Comparison of ENCODE assay signal across 8 mouse cellular contexts in the genomic region with DNA sequence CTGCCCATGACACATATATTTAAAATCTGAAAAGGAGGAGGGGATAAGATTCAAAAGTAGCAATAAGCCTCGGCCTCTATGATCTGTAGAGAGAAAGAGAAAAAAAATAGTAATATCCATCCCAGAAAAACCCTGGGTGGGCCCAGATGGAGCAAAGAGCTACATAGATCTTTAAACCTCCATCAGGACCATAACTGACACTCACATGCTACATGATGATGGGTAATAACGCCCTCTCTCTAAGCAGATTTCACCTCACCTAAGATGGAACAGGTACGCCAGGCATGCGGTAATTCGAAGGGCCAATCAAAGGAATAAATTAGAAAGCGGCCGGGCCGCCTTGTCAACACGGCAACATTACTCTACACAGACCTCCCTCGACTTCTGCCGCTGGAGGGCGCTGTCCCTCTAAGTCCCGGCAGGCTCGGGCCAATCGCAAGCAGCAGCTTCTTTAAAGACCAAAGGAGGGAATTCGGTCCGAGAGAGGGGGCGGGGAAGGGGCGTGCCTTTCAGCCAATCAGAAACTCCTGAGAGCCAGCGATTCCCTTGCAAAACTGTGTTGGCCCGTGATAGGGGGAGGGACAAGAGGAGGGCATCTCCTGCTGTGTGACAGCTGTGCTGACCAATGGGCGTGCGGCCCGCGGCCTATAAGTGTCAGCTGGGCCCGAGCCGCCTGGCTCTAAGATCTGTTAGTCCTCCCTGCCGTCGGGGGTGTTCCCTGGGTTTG. TPM values are rescaled to one million over a fixed set of nuclear protein-coding genes. Genes with fewer than 3 reads are reported as not detected.
DNase-seq lines count a peak whose midpoint lies in the region; ATAC-seq and TF ChIP-seq lines count a peak whose summit lies in the region.

A gene (plus strand): TSS at position 675 of the 727 bp plus-strand sequence.

- H3K4me2 ChIP-seq in embryonic facial prominence, embryonic 13.5 days, result peak within 1 kb of the TSS; percentile 70
- H3K4me2 ChIP-seq in limb, embryonic 13.5 days (replicated peaks), result peak within 1 kb of the TSS; percentile 67
- peak within 1 kb of the TSS; percentile 50 for H3K4me2 ChIP-seq in midbrain, postnatal 0 days (ENCODE audit: low read depth, low read length, poor library complexity, severe bottlenecking)

- TF ChIP-seq POLR2A in heart, adult 2 months (IDR thresholded peaks at IDR 0.05; ENCODE audit: insufficient read depth, low read depth, low read length), result 0 out of 2 replicates have a peak, but pooled peaks have one; percentile 34

- no peaks in the 10 kb centered on the region for H3K9me3 ChIP-seq in embryonic facial prominence, embryonic 13.5 days
- H3K9me3 ChIP-seq in limb, embryonic 13.5 days, result no peaks in the 10 kb centered on the region
- H3K9me3 ChIP-seq in midbrain, postnatal 0 days (ENCODE audit: low read length), result no peaks in the 10 kb centered on the region

- peak within 1 kb of the TSS; percentile 57 for H3K9ac ChIP-seq in embryonic facial prominence, embryonic 13.5 days
- peak within 1 kb of the TSS; percentile 59 for H3K9ac ChIP-seq in heart, adult 2 months (ENCODE audit: low read depth, low read length)
- H3K9ac ChIP-seq in limb, embryonic 13.5 days, result peak within 1 kb of the TSS; percentile 59
- H3K9ac ChIP-seq in midbrain, postnatal 0 days (replicated peaks; ENCODE audit: low read length, poor library complexity, severe bottlenecking), result no peak within 1 kb of the TSS

- peak within 1 kb of the TSS; percentile 50 for H3K4me3 ChIP-seq in embryonic facial prominence, embryonic 13.5 days
- H3K4me3 ChIP-seq in heart, adult 2 months, result peak within 1 kb of the TSS; percentile 57
- H3K4me3 ChIP-seq in limb, embryonic 13.5 days, result peak within 1 kb of the TSS; percentile 52
- H3K4me3 ChIP-seq in midbrain, postnatal 0 days (ENCODE audit: low read depth, low read length), result peak within 1 kb of the TSS; percentile 38

- peaks cover 25% of the 10 kb centered on the region for H3K4me1 ChIP-seq in embryonic facial prominence, embryonic 13.5 days
- peaks cover 2% of the 10 kb centered on the region; the same call in 1 of the 2 replicates for H3K4me1 ChIP-seq in heart, adult 2 months (ENCODE audit: control insufficient read depth, insufficient read depth, low read length)
- H3K4me1 ChIP-seq in limb, embryonic 13.5 days, result peaks cover 17% of the 10 kb centered on the region
- H3K4me1 ChIP-seq in midbrain, postnatal 0 days (ENCODE audit: insufficient read depth, low read length), result no peaks in the 10 kb centered on the region

- ATAC-seq in embryonic facial prominence, embryonic 13.5 days (ENCODE audit: insufficient number of reproducible peaks, insufficient read depth, low FRiP score, low TSS enrichment, low read depth), result peak; percentile 97
- peak; percentile 98 for ATAC-seq in limb, embryonic 13.5 days (ENCODE audit: low FRiP score, low read depth)
- ATAC-seq in midbrain, postnatal 0 days (ENCODE audit: low FRiP score), result peak; percentile 97

- WGBS in embryonic facial prominence, embryonic 13.5 days, result 2% methylated on average over 29 of the region's 29 CpGs
- WGBS in heart, adult 2 months, result 5% methylated on average over 29 of the region's 29 CpGs
- 3% methylated on average over 29 of the region's 29 CpGs for WGBS in limb, embryonic 13.5 days
- 3% methylated on average over 29 of the region's 29 CpGs for WGBS in midbrain, postnatal 0 days

- H3K27ac ChIP-seq in embryonic facial prominence, embryonic 13.5 days, result no peak within 1 kb of the TSS
- H3K27ac ChIP-seq in heart, adult 2 months, result no peak within 1 kb of the TSS
- no peak within 1 kb of the TSS for H3K27ac ChIP-seq in limb, embryonic 13.5 days
- H3K27ac ChIP-seq in midbrain, postnatal 0 days (ENCODE audit: low read depth, low read length), result no peak within 1 kb of the TSS

- intact Hi-C loops in heart, adult 2 months (cut with DNase I), result loop anchor here (1.0 kb wide), 2 partner anchors 15 to 34 kb away; no protein-coding TSS in a partner anchor

- no peaks in the 10 kb centered on the region for H3K36me3 ChIP-seq in embryonic facial prominence, embryonic 13.5 days
- H3K36me3 ChIP-seq in heart, adult 2 months (ENCODE audit: control insufficient read depth, insufficient read depth, low read length), result no peaks in the 10 kb centered on the region
- no peaks in the 10 kb centered on the region for H3K36me3 ChIP-seq in limb, embryonic 13.5 days
- no peaks in the 10 kb centered on the region for H3K36me3 ChIP-seq in midbrain, postnatal 0 days (ENCODE audit: insufficient read depth, low read length)

- TF ChIP-seq EP300 in heart, adult 2 months (IDR thresholded peaks at IDR 0.05; ENCODE audit: insufficient read depth, low read depth, low read length), result peak; percentile 44; the same call in 1 of the 2 replicates

- no peaks in the 10 kb centered on the region for H3K79me2 ChIP-seq in heart, adult 2 months (replicated peaks; ENCODE audit: control insufficient read depth, insufficient read depth, low read length)

- DNase-seq in 3134 (ENCODE audit: extremely low read depth, insufficient read length, low spot score), result peak; percentile 98
- DNase-seq in adrenal gland, postnatal 36 days, result peak; percentile 99 to 100
- peak; percentile 97 to 98 for DNase-seq in heart, adult 2 months
- DNase-seq in kidney, adult 8-10 months, result peak; percentile 100
- peak; percentile 99 for DNase-seq in midbrain, postnatal 0 days (ENCODE audit: low spot score)
- peak; percentile 80 to 83 for DNase-seq in spleen, postnatal 14 days (ENCODE audit: low spot score in 2 of 2)

- peak; percentile 97 for TF ChIP-seq CTCF in heart, adult 2 months (IDR thresholded peaks at IDR 0.05)
- peak; percentile 94 for TF ChIP-seq CTCF in midbrain, postnatal 0 days (IDR thresholded peaks at IDR 0.05)

- H3K27me3 ChIP-seq in embryonic facial prominence, embryonic 13.5 days, result peaks cover 73% of the 10 kb centered on the region
- H3K27me3 ChIP-seq in heart, adult 2 months (ENCODE audit: control insufficient read depth, insufficient read depth, low read length), result no peaks in the 10 kb centered on the region
- H3K27me3 ChIP-seq in limb, embryonic 13.5 days, result peaks cover 73% of the 10 kb centered on the region
- peaks cover 24% of the 10 kb centered on the region for H3K27me3 ChIP-seq in midbrain, postnatal 0 days (ENCODE audit: insufficient read depth, low read length)

RNA-seq across cellular contexts. Expression of the gene that starts here (rescaled TPM):
- total RNA-seq in adrenal gland, postnatal 36 days (2021), result 1 to 10 TPM; 1.0 to 3.5 TPM
- polyA plus RNA-seq in embryonic facial prominence, embryonic 13.5 days (2015; fragmentation: Nextera tagmentation; extraction: Ambion mirVana), result 1.4 and 1.5 TPM in 2 replicates
- total RNA-seq in heart, adult 2 months (2021), result 1 to 10 TPM; 2.0 to 2.3 TPM
- 1.4 and 1.9 TPM in 2 replicates for polyA plus RNA-seq in heart, adult 2 months (2012; rRNA removed)
- polyA plus RNA-seq in limb, embryonic 13.5 days (2015; fragmentation: Nextera tagmentation; extraction: Ambion mirVana), result 0.87 and 0.92 TPM in 2 replicates
- 0.77 and 1.2 TPM in 2 replicates for total RNA-seq in midbrain, postnatal 0 days (2014; rRNA removed)
- 0.27 and 0.49 TPM in 2 replicates for polyA plus RNA-seq in midbrain, postnatal 0 days (2015; fragmentation: Nextera tagmentation; extraction: Ambion mirVana)

Comparison
In these comparisons a context has a peak if more than half of its experiments do, and no peak if none do; other contexts are left out.
1. Peak in ATAC-seq, H3K4me3 ChIP-seq, H3K9ac ChIP-seq and H3K4me2 ChIP-seq in limb, embryonic 13.5 days; RNA of the gene not detected or under 1 TPM.